Mouse (Mus musculus) intestine, embryonic 14.5 days (tissue): Measurements from ENCODE around the gene Ddi1. TPM values are rescaled to one million over a fixed set of nuclear protein-coding genes. Genes with fewer than 3 reads are reported as not detected.

Experiments
- ATAC-seq: fragments of 200-750 bp; cut with Nextera tagmentation; replicated peaks from 2 replicates; pipeline ENCODE4 v1.8.0; 2017; ENCODE audit warnings: low read depth, moderate number of reproducible peaks, moderate TSS enrichment, moderate library complexity; ENCODE audit not compliant: low FRiP score, low TSS enrichment
- DNase-seq: peaks from one replicate; pipeline ENCODE4 v3.0.0-alpha.2; 2018; ENCODE audit warnings: low spot score
- H3K27ac ChIP-seq: fragments of 300-500 bp; sonication (generic); 2 replicates; pipeline ENCODE4 v1.5.1; 2014; ENCODE audit warnings: low read depth, mild to moderate bottlenecking, control low read depth
- H3K27me3 ChIP-seq: fragments of 300-500 bp; sonication (generic); replicated peaks from 2 replicates; pipeline ENCODE4 v1.6.1; 2014; ENCODE audit warnings: low read length, control low read depth; ENCODE audit not compliant: control insufficient read depth, insufficient read depth
- H3K36me3 ChIP-seq: fragments of 300-500 bp; sonication (generic); 2 replicates; pipeline ENCODE4 v1.6.1; 2014; ENCODE audit warnings: low read length, control low read depth; ENCODE audit not compliant: control insufficient read depth, insufficient read depth
- H3K4me1 ChIP-seq: fragments of 300-500 bp; sonication (generic); replicated peaks from 2 replicates; pipeline ENCODE4 v1.6.1; 2014; ENCODE audit warnings: low read length, control low read depth, mixed read lengths; ENCODE audit not compliant: control insufficient read depth, insufficient read depth
- H3K4me2 ChIP-seq: fragments of 300-500 bp; sonication (generic); 2 replicates; pipeline ENCODE4 v1.6.1; 2014; ENCODE audit warnings: low read length
- H3K4me3 ChIP-seq: fragments of 300-500 bp; sonication (generic); 2 replicates; pipeline ENCODE4 v1.5.1; 2014; ENCODE audit warnings: low read depth, low read length, control low read depth, mixed read lengths
- H3K9ac ChIP-seq: fragments of 300-500 bp; sonication (generic); 2 replicates; pipeline ENCODE4 v1.6.1; 2014; ENCODE audit warnings: mild to moderate bottlenecking, low read length
- H3K9me3 ChIP-seq: fragments of 300-500 bp; sonication (generic); 2 replicates; pipeline ENCODE4 v1.6.1; 2016; ENCODE audit warnings: low read length, control low read depth; ENCODE audit not compliant: control insufficient read depth
- WGBS: fragments of 180-500 bp; shearing (Covaris S2); extraction: QIAGEN DNeasy Blood & Tissue Kit; methylation state at CpG from one replicate; pipeline ENCODE4 v1.1.7; 2014; 5-methylcytosine and 5-hydroxymethylcytosine counted together
- polyA plus RNA-seq: library from polyadenylated mRNA; unstranded; fragments of >200 nt; fragmentation: Nextera tagmentation; extraction: Ambion mirVana; gene quantifications from 2 replicates; pipeline ENCODE4 v1.2.1, GENCODE M21; 2014

Ddi1 gene
- 0.08 and 0.26 TPM in 2 replicates for polyA plus RNA-seq

GRCm38 (mm10) chr9:6269796-6270280 is at the start of gene Ddi1:
Gene Ddi1 (minus strand): TSS chr9:6269846.
- DNase-seq, result no peak
- H3K36me3 ChIP-seq, result no peaks in the 10 kb centered on the region
- 57% methylated on average over 1 of the region's 1 CpGs for WGBS
- no peak within 1 kb of the TSS for H3K9ac ChIP-seq
- H3K27me3 ChIP-seq, result no peaks in the 10 kb centered on the region
- H3K4me2 ChIP-seq, result no peak within 1 kb of the TSS
- H3K27ac ChIP-seq, result no peak within 1 kb of the TSS
- no peak within 1 kb of the TSS for H3K4me3 ChIP-seq
- no peak for ATAC-seq
- H3K9me3 ChIP-seq, result no peaks in the 10 kb centered on the region
- H3K4me1 ChIP-seq, result no peaks in the 10 kb centered on the region

DNA sequence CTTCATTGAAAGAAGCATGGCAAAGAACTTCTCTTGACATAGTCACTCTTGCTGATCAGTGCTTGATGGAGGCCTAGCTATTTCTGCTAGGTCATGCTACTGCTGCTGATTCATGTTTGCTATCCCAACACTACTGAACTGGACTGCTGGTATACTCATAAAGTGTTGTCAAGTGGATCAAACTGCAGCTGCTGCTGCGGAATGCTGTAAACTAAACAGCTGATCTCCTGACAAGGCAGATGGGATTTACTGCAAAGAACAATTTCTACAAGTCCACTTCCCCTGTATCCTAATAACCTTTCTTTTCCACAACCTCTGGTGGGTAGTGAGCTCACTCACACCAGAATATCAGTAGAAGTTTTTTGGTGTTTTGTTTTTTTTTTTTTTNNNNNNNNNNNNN is 47.5 kb upstream of the Ddi1 start:
- H3K36me3 ChIP-seq, result no peaks in the 10 kb centered on the region
- no peaks in the 10 kb centered on the region for H3K9me3 ChIP-seq
- no peaks in the 10 kb centered on the region for H3K27me3 ChIP-seq
- H3K4me3 ChIP-seq, result no peak overlapping the region
- H3K4me1 ChIP-seq, result no peaks in the 10 kb centered on the region
- no peak for DNase-seq
- H3K4me2 ChIP-seq, result no peak overlapping the region
- no peak overlapping the region for H3K9ac ChIP-seq
- WGBS, result 33% methylated on average over 1 of the region's 1 CpGs
- no peak overlapping the region for H3K27ac ChIP-seq
- no peak for ATAC-seq

DNA sequence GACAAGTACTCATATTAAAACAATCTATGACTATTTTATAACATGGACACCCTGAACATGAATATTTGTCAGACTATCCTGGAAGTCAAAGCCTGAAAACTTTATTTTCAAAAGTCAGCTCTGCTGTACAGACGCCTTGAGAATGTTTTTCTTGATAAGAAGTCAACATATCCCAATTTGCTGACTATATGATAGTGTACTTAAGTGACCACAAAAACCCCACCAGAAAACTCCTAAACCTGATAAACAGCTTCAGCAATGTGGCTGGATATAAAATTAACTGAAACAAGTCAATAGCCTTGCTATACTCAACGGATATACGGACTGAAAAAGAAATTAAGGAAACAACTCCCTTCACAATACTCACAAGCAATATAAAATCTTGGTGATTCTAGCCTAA is 36.2 kb upstream of the Ddi1 start:
- Histone ChIP-seq H3K27ac (no peak overlapping the region), H3K36me3 (no peaks in the 10 kb centered on the region), H3K9me3 (no peaks in the 10 kb centered on the region), H3K9ac (no peak overlapping the region), H3K27me3 (no peaks in the 10 kb centered on the region), H3K4me1 (no peaks in the 10 kb centered on the region), H3K4me2 (no peak overlapping the region), H3K4me3 (no peak overlapping the region)
- no peak for ATAC-seq
- WGBS, result 90% methylated on average over 3 of the region's 3 CpGs
- no peak for DNase-seq

- Histone ChIP-seq H3K27ac (no peak overlapping the region), H3K4me2 (no peak overlapping the region), H3K27me3 (no peaks in the 10 kb centered on the region), H3K4me1 (no peaks in the 10 kb centered on the region), H3K9me3 (no peaks in the 10 kb centered on the region), H3K4me3 (no peak overlapping the region), H3K9ac (no peak overlapping the region), H3K36me3 (no peaks in the 10 kb centered on the region)
- no peak for DNase-seq
- WGBS, result 91% methylated on average over 3 of the region's 3 CpGs
- no peak for ATAC-seq
Observed at GRCm38 (mm10) chr9:6304590-6304989, 34.9 kb upstream of the Ddi1 start.

DNA sequence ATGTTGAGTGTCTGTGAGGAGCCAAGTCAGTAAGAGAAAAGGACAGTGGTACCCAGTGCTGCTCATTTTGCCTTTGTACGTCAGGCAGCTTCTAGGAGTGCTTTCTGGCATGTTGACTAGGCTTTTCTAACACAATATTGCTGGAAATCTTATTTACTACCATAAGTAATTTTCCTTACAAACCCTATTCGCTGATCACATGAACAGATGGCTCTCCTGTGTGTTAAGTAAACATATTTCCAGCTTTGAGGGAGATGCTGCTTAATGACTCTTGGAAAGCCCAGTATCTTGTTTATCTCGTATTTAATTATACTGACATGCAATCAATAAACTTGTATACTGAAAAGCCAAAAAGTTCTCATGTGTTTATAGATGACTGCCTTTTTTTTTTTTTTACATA is 32.4 kb upstream of the Ddi1 start:
- Histone ChIP-seq H3K9me3 (no peaks in the 10 kb centered on the region), H3K27me3 (no peaks in the 10 kb centered on the region)
- 69% methylated on average over 3 of the region's 3 CpGs for WGBS

GRCm38 (mm10) chr9:6298547-6298946 is 28.9 kb upstream of the Ddi1 start:
- H3K4me2 ChIP-seq, result no peak overlapping the region
- H3K9ac ChIP-seq, result no peak overlapping the region
- H3K36me3 ChIP-seq, result no peaks in the 10 kb centered on the region
- no peak for DNase-seq
- H3K9me3 ChIP-seq, result no peaks in the 10 kb centered on the region
- no peaks in the 10 kb centered on the region for H3K4me1 ChIP-seq
- no peak overlapping the region for H3K27ac ChIP-seq
- ATAC-seq, result no peak
- no peak overlapping the region for H3K4me3 ChIP-seq
- WGBS, result 76% methylated on average over 2 of the region's 2 CpGs
- H3K27me3 ChIP-seq, result no peaks in the 10 kb centered on the region

More for the DNA sequence above, 32.4 kb upstream of the Ddi1 start:
- Histone ChIP-seq H3K4me1 (no peaks in the 10 kb centered on the region), H3K4me3 (no peak overlapping the region), H3K4me2 (no peak overlapping the region), H3K36me3 (no peaks in the 10 kb centered on the region), H3K9ac (no peak overlapping the region), H3K27ac (no peak overlapping the region)
- ATAC-seq, result no peak
- DNase-seq, result no peak

DNA sequence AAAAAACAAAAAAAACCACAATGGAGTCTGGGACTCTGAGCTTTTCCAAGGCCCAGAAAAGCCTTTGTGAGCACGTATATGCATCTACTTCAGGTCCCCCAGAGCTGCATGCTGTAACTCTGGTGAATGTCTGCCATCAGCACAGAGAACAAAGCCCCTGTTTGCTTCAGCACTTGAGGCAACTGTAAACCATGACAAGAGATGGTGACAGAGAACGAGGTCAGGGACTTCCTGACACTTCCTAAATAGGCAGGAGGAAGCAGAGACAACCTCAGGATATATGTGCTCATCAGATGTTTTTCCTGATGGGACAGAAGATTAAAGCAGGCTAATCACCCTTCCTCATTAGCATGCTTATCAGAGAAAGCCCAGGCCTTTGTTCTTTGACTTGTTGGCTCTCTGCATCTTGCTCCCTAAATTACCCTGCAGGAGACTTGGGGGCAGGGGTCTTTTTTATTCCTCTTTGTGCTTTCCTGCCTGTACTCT is 19.6 kb upstream of the Ddi1 start:
- Histone ChIP-seq H3K4me1 (no peaks in the 10 kb centered on the region), H3K27ac (no peak overlapping the region), H3K9ac (no peak overlapping the region), H3K36me3 (no peaks in the 10 kb centered on the region), H3K9me3 (no peaks in the 10 kb centered on the region), H3K27me3 (no peaks in the 10 kb centered on the region), H3K4me3 (no peak overlapping the region), H3K4me2 (no peak overlapping the region)
- 30% methylated on average over 2 of the region's 2 CpGs for WGBS
- DNase-seq (no peak), ATAC-seq (no peak)

DNA sequence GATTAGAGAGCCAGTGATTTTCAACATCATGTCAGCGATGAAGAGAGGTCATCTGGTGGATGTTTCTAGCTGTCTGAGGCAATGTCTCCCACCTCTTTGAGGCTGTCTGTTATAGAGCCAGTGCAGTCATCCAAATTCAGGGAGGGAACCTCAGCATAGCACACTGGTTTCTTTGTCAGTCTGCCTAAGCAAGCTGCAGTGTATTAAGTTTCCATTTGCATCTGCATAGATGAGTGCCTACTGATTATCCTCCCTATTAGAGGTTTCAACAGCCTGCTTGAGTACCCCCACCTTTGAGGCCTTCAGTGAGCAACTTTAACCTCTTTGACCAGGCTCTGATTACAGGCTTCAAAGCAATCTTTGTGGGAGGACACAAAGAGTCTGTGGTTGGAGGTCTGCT is 17.1 kb upstream of the Ddi1 start:
- Histone ChIP-seq H3K9ac (no peak overlapping the region), H3K4me3 (no peak overlapping the region), H3K4me2 (no peak overlapping the region), H3K27ac (no peak overlapping the region), H3K27me3 (no peaks in the 10 kb centered on the region), H3K4me1 (no peaks in the 10 kb centered on the region), H3K9me3 (no peaks in the 10 kb centered on the region), H3K36me3 (no peaks in the 10 kb centered on the region)
- 59% methylated on average over 1 of the region's 1 CpGs for WGBS
- ATAC-seq, result no peak
- no peak for DNase-seq

- DNase-seq, result no peak
- H3K27ac ChIP-seq, result no peak overlapping the region
- no peaks in the 10 kb centered on the region for H3K27me3 ChIP-seq
- H3K9ac ChIP-seq, result no peak overlapping the region
- ATAC-seq, result no peak
- H3K36me3 ChIP-seq, result no peaks in the 10 kb centered on the region
- no peak overlapping the region for H3K4me2 ChIP-seq
- H3K4me1 ChIP-seq, result no peaks in the 10 kb centered on the region
- H3K9me3 ChIP-seq, result no peaks in the 10 kb centered on the region
- H3K4me3 ChIP-seq, result no peak overlapping the region
Observed at GRCm38 (mm10) chr9:6277526-6277925, 7.9 kb upstream of the Ddi1 start.
